Mouse (Mus musculus) liver, embryonic 14.5 days (tissue): ENCODE measurements around the gene Sp4. TPM values are rescaled to one million over a fixed set of nuclear protein-coding genes. Genes with fewer than 3 reads are reported as not detected.

ENCODE experiments used
- ATAC-seq: fragments of 200-750 bp; cut with Nextera tagmentation; 2 replicates; pipeline ENCODE4 v1.8.0; 2017; ENCODE audit warnings: moderate number of reproducible peaks, mild to moderate bottlenecking, moderate library complexity; ENCODE audit not compliant: insufficient read depth
- DNase-seq, 3 experiments: peaks; one replicate each; pipeline ENCODE4 v3.0.0-alpha.2; 2012 to 2013; ENCODE audit warnings: low read depth in 3 of 3, low spot score in 3 of 3
- H3K27ac ChIP-seq: fragments of 300-500 bp; sonication (generic); 2 replicates; pipeline ENCODE4 v1.5.1; 2014; ENCODE audit warnings: moderate library complexity, mild to moderate bottlenecking, control low read depth, inconsistent platforms
- H3K27me3 ChIP-seq: fragments of 300-500 bp; sonication (generic); 2 replicates; pipeline ENCODE4 v1.6.1; 2014; ENCODE audit warnings: mild to moderate bottlenecking, low read length, moderate library complexity; ENCODE audit not compliant: control insufficient read depth, insufficient read depth
- H3K36me3 ChIP-seq: fragments of 300-500 bp; sonication (generic); replicated peaks from 2 replicates; pipeline ENCODE4 v1.6.1; 2014; ENCODE audit warnings: low read depth; ENCODE audit not compliant: control insufficient read depth, insufficient read depth
- H3K4me1 ChIP-seq, 2 experiments: fragments of 200-500 bp in 1 of 2; fragments of 300-500 bp in 1 of 2; sonication (generic) in 1 of 2; replicated peaks; 2 replicates each; pipeline ENCODE4 v1.6.1; 2012 to 2014; ENCODE audit warnings: antibody characterized with exemption in 1 of 2, inconsistent platforms in 1 of 2, low read length in 1 of 2; ENCODE audit not compliant: control insufficient read depth in 2 of 2, insufficient read depth in 2 of 2
- H3K4me2 ChIP-seq: fragments of 300-500 bp; sonication (generic); 2 replicates; pipeline ENCODE4 v1.6.1; 2014; ENCODE audit warnings: low read depth, mild to moderate bottlenecking, control low read depth, moderate library complexity
- H3K4me3 ChIP-seq, 2 experiments: fragments of 200-500 bp in 1 of 2; fragments of 300-500 bp in 1 of 2; sonication (generic) in 1 of 2; 2 replicates each; pipeline ENCODE4 v1.5.1; 2012 to 2014; ENCODE audit warnings: low read depth in 2 of 2, low read length in 2 of 2, mild to moderate bottlenecking in 2 of 2, control low read depth in 1 of 2, inconsistent platforms in 1 of 2, moderate library complexity in 1 of 2; ENCODE audit not compliant: insufficient read depth in 1 of 2
- H3K9ac ChIP-seq: fragments of 300-500 bp; sonication (generic); replicated peaks from 2 replicates; pipeline ENCODE4 v1.6.1; 2014; ENCODE audit warnings: mild to moderate bottlenecking, control low read depth, moderate library complexity
- H3K9me3 ChIP-seq: fragments of 300-500 bp; sonication (generic); 2 replicates; pipeline ENCODE4 v1.6.1; 2016; ENCODE audit warnings: low read length, mixed read lengths; ENCODE audit not compliant: control insufficient read depth
- CTCF ChIP-seq: IDR thresholded peaks from 2 replicates; pipeline ENCODE4 v1.5.1; 2016; ENCODE audit warnings: antibody characterized with exemption, low read depth, control low read depth
- EP300 ChIP-seq: IDR thresholded peaks from 2 replicates; pipeline ENCODE4 v1.6.1; 2016; ENCODE audit warnings: antibody characterized with exemption, low read depth
- WGBS: fragments of 180-500 bp; shearing (Covaris S2); extraction: QIAGEN DNeasy Blood & Tissue Kit; methylation state at CpG from one replicate; pipeline ENCODE4 v1.1.7; 2014; ENCODE audit not compliant: insufficient replicate concordance; 5-methylcytosine and 5-hydroxymethylcytosine counted together
- polyA plus RNA-seq, 2 experiments: library from polyadenylated mRNA; depleted of rRNA in 1 of 2; stranded (reverse) in 1 of 2; unstranded in 1 of 2; fragments of >200 nt; fragmentation: Nextera tagmentation in 1 of 2; extraction: Ambion mirVana in 1 of 2; gene quantifications; 2 replicates each; pipeline versions ENCODE4 v1.2.1 to v1.2.3; 2012 to 2014

Sp4 gene
- polyA plus RNA-seq (2012; rRNA removed) (3.4 and 4.4 TPM in 2 replicates), polyA plus RNA-seq (2014; fragmentation: Nextera tagmentation; extraction: Ambion mirVana) (6.8 and 7.8 TPM in 2 replicates)

GRCm38 (mm10) chr12:118301072-118301865 lies at the start of gene Sp4:
Sp4 (minus strand) TSS chr12:118301440.
- Histone ChIP-seq H3K9ac (peak within 1 kb of the TSS; percentile 95), H3K36me3 (no peaks in the 10 kb centered on the region; the same call in none of the 2 replicates), H3K27ac (peak within 1 kb of the TSS; percentile 96), H3K4me1 (peaks cover 37 to 39% of the 10 kb centered on the region in 2 experiments), H3K4me3 (peak within 1 kb of the TSS; percentile 88 to 91), H3K4me2 (peak within 1 kb of the TSS; percentile 97), H3K9me3 (no peaks in the 10 kb centered on the region), H3K27me3 (no peaks in the 10 kb centered on the region)
- WGBS = 0% methylated on average over 63 of the region's 78 CpGs
- ATAC-seq (peak; percentile 82), DNase-seq (peak; percentile 89 to 91 (median 91))
- TF ChIP-seq CTCF (peak; percentile 39), EP300 (no peak)

DNA sequence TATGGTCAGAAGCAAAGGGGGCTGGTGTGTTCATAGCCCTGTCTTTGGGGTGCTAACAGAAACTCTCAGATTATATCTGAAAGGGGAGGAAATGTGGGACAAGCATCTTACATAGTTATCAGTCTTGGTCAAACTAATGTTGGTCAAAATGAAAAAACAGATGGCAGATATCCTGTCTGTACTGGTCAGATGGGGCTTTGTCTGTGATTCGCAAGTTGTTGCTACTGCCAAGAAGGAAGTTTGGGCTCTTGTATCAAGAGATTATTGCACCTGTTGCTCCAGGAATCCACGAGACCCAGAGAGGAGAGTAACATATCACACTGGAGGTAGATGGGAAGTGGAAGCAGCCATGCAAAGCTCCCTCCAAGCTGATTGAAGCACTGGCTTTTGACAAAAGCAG lies 37.9 kb upstream of the Sp4 start:
- TF ChIP-seq CTCF = no peak
- TF ChIP-seq EP300 = no peak
- Histone ChIP-seq H3K4me1 (peaks cover 3 to 9% of the 10 kb centered on the region in 2 experiments; a peak in 3 of 4 replicates), H3K9ac (no peak overlapping the region), H3K4me3 (no peak overlapping the region), H3K4me2 (no peak overlapping the region), H3K9me3 (no peaks in the 10 kb centered on the region), H3K27ac (no peak overlapping the region), H3K36me3 (no peaks in the 10 kb centered on the region), H3K27me3 (no peaks in the 10 kb centered on the region)
- WGBS = 31% methylated on average over 2 of the region's 2 CpGs
- no peak for ATAC-seq
- no peak for DNase-seq

DNA sequence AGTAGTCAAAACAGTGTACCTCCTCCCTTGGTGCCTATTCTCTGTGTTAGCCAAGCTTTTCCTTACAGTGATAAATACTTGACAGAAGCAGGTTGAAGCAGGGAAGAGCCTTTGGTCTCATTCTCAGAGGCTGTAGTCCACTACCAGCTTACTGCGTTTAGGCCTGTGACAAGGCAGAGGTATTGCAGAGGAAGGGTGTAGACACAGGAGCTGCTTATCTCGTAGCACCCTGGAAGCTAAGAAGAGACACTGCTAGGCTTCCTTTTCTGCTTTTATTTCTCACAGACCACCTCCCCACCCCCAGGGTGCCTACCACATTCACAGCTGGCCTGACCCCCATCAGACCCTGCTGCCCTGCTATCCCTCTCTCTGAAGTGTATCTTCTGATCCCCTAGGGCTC lies 37.0 kb upstream of the Sp4 start:
- Histone ChIP-seq H3K4me3 (no peak overlapping the region), H3K4me2 (no peak overlapping the region), H3K4me1 (peaks cover 3 to 9% of the 10 kb centered on the region in 2 experiments; a peak in 3 of 4 replicates), H3K9me3 (no peaks in the 10 kb centered on the region), H3K27me3 (no peaks in the 10 kb centered on the region), H3K36me3 (no peaks in the 10 kb centered on the region), H3K9ac (no peak overlapping the region), H3K27ac (no peak overlapping the region)
- WGBS = 6% methylated on average over 2 of the region's 2 CpGs
- ATAC-seq = peak; percentile 52; the same call in 1 of the 2 replicates
- TF ChIP-seq CTCF (no peak), EP300 (no peak)
- peak in 1 of 3 experiments; percentile 4 for DNase-seq

DNA sequence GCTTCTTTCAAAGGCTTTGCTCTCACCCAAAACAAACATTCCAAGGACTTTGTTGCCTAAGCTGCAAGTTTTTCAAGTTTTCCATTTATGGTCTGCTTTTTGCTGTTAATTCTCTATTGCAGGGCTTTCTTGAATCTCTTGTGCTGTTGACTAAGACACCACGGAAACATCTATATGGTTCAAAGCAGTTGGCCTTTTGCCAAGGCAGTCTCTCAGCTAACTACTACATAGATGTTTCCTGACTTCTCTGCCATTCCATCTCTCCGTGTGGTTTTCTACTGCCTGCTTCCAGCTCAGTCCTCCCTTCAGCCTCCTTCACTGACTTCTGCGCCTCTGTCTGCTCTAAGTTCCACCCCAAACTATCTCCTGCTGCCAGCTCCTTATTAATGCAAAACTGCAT lies 36.1 kb upstream of the Sp4 start:
- Histone ChIP-seq H3K27me3 (no peaks in the 10 kb centered on the region), H3K4me3 (no peak overlapping the region), H3K9me3 (no peaks in the 10 kb centered on the region), H3K9ac (no peak overlapping the region), H3K36me3 (no peaks in the 10 kb centered on the region), H3K27ac (no peak overlapping the region), H3K4me1 (peaks cover 3 to 9% of the 10 kb centered on the region in 2 experiments; a peak in 3 of 4 replicates), H3K4me2 (no peak overlapping the region)
- DNase-seq (no peak), ATAC-seq (no peak)
- no peak for TF ChIP-seq EP300
- TF ChIP-seq CTCF = no peak
- 70% methylated on average over 3 of the region's 3 CpGs for WGBS

- no peak overlapping the region for H3K4me3 ChIP-seq
- WGBS = 65% methylated on average over 6 of the region's 6 CpGs
- H3K27ac ChIP-seq = no peak overlapping the region
- ATAC-seq = no peak
- DNase-seq = no peak
- H3K9ac ChIP-seq = no peak overlapping the region
- H3K27me3 ChIP-seq = no peaks in the 10 kb centered on the region
- no peaks in the 10 kb centered on the region for H3K36me3 ChIP-seq
- TF ChIP-seq CTCF = no peak
- no peak for TF ChIP-seq EP300
- H3K4me1 ChIP-seq = peaks cover 0 to 5% of the 10 kb centered on the region in 2 experiments; a peak in 2 of 4 replicates
- H3K4me2 ChIP-seq = no peak overlapping the region
- H3K9me3 ChIP-seq = no peaks in the 10 kb centered on the region
Observed at GRCm38 (mm10) chr12:118328739-118329249, 27.6 kb upstream of the Sp4 start.
